Mouse (Mus musculus) liver, embryonic 14.5 days (tissue): ENCODE measurements at regions not wholly inside any gene's neighbourhood (a gene's known extent, or its start where the extent isn't known, plus 50 kb on each side); places are given as distances from the start of the nearest gene placed in this dataset.
"Not testable (repeated sequence)": the region's sequence is repeated elsewhere in the genome, so short reads cannot be mapped to it uniquely, and the experiment has no call there.

Experiments
- ATAC-seq: fragments of 200-750 bp; cut with Nextera tagmentation; 2 replicates; pipeline ENCODE4 v1.8.0; 2017; ENCODE audit warnings: moderate number of reproducible peaks, mild to moderate bottlenecking, moderate library complexity; ENCODE audit not compliant: insufficient read depth
- DNase-seq, 3 experiments: peaks; one replicate each; pipeline ENCODE4 v3.0.0-alpha.2; 2012 to 2013; ENCODE audit warnings: low read depth in 3 of 3, low spot score in 3 of 3
- H3K27ac ChIP-seq: fragments of 300-500 bp; sonication (generic); 2 replicates; pipeline ENCODE4 v1.5.1; 2014; ENCODE audit warnings: moderate library complexity, mild to moderate bottlenecking, control low read depth, inconsistent platforms
- H3K27me3 ChIP-seq: fragments of 300-500 bp; sonication (generic); 2 replicates; pipeline ENCODE4 v1.6.1; 2014; ENCODE audit warnings: mild to moderate bottlenecking, low read length, moderate library complexity; ENCODE audit not compliant: control insufficient read depth, insufficient read depth
- H3K36me3 ChIP-seq: fragments of 300-500 bp; sonication (generic); replicated peaks from 2 replicates; pipeline ENCODE4 v1.6.1; 2014; ENCODE audit warnings: low read depth; ENCODE audit not compliant: control insufficient read depth, insufficient read depth
- H3K4me1 ChIP-seq, 2 experiments: fragments of 200-500 bp in 1 of 2; fragments of 300-500 bp in 1 of 2; sonication (generic) in 1 of 2; replicated peaks; 2 replicates each; pipeline ENCODE4 v1.6.1; 2012 to 2014; ENCODE audit warnings: antibody characterized with exemption in 1 of 2, inconsistent platforms in 1 of 2, low read length in 1 of 2; ENCODE audit not compliant: control insufficient read depth in 2 of 2, insufficient read depth in 2 of 2
- H3K4me2 ChIP-seq: fragments of 300-500 bp; sonication (generic); 2 replicates; pipeline ENCODE4 v1.6.1; 2014; ENCODE audit warnings: low read depth, mild to moderate bottlenecking, control low read depth, moderate library complexity
- H3K4me3 ChIP-seq, 2 experiments: fragments of 200-500 bp in 1 of 2; fragments of 300-500 bp in 1 of 2; sonication (generic) in 1 of 2; 2 replicates each; pipeline ENCODE4 v1.5.1; 2012 to 2014; ENCODE audit warnings: low read depth in 2 of 2, low read length in 2 of 2, mild to moderate bottlenecking in 2 of 2, control low read depth in 1 of 2, inconsistent platforms in 1 of 2, moderate library complexity in 1 of 2; ENCODE audit not compliant: insufficient read depth in 1 of 2
- H3K9ac ChIP-seq: fragments of 300-500 bp; sonication (generic); replicated peaks from 2 replicates; pipeline ENCODE4 v1.6.1; 2014; ENCODE audit warnings: mild to moderate bottlenecking, control low read depth, moderate library complexity
- H3K9me3 ChIP-seq: fragments of 300-500 bp; sonication (generic); 2 replicates; pipeline ENCODE4 v1.6.1; 2016; ENCODE audit warnings: low read length, mixed read lengths; ENCODE audit not compliant: control insufficient read depth
- CTCF ChIP-seq: IDR thresholded peaks from 2 replicates; pipeline ENCODE4 v1.5.1; 2016; ENCODE audit warnings: antibody characterized with exemption, low read depth, control low read depth
- EP300 ChIP-seq: IDR thresholded peaks from 2 replicates; pipeline ENCODE4 v1.6.1; 2016; ENCODE audit warnings: antibody characterized with exemption, low read depth
- WGBS: fragments of 180-500 bp; shearing (Covaris S2); extraction: QIAGEN DNeasy Blood & Tissue Kit; methylation state at CpG from one replicate; pipeline ENCODE4 v1.1.7; 2014; ENCODE audit not compliant: insufficient replicate concordance; 5-methylcytosine and 5-hydroxymethylcytosine counted together

GRCm38 (mm10) chr13:115814211-115814610 is 495.3 kb downstream of the Isl1 start:
- H3K9ac ChIP-seq: no peak overlapping the region
- no peak overlapping the region for H3K4me3 ChIP-seq
- 53% methylated on average over 2 of the region's 2 CpGs for WGBS
- H3K36me3 ChIP-seq: no peaks in the 10 kb centered on the region
- ATAC-seq (no peak), DNase-seq (no peak)
- no peaks in the 10 kb centered on the region for H3K9me3 ChIP-seq
- no peak overlapping the region for H3K4me2 ChIP-seq
- no peak overlapping the region for H3K27ac ChIP-seq
- H3K4me1 ChIP-seq: no peaks in the 10 kb centered on the region
- no peaks in the 10 kb centered on the region for H3K27me3 ChIP-seq
- TF ChIP-seq EP300: no peak
- no peak for TF ChIP-seq CTCF

GRCm38 (mm10) chr13:115799294-115799693 is 510.2 kb downstream of the Isl1 start:
- Histone ChIP-seq H3K9ac (no peak overlapping the region), H3K27me3 (no peaks in the 10 kb centered on the region), H3K4me1 (no peaks in the 10 kb centered on the region), H3K36me3 (no peaks in the 10 kb centered on the region), H3K9me3 (no peaks in the 10 kb centered on the region), H3K4me2 (no peak overlapping the region), H3K4me3 (no peak overlapping the region), H3K27ac (no peak overlapping the region)
- no peak for TF ChIP-seq CTCF
- TF ChIP-seq EP300: no peak
- DNase-seq (no peak), ATAC-seq (no peak)
- 42% methylated on average over 2 of the region's 2 CpGs for WGBS

- Histone ChIP-seq H3K27me3 (no peaks in the 10 kb centered on the region), H3K4me2 (no peak overlapping the region), H3K27ac (no peak overlapping the region), H3K36me3 (no peaks in the 10 kb centered on the region), H3K4me3 (no peak overlapping the region), H3K9me3 (no peaks in the 10 kb centered on the region), H3K9ac (no peak overlapping the region), H3K4me1 (no peaks in the 10 kb centered on the region)
- TF ChIP-seq EP300 (no peak), CTCF (no peak)
- ATAC-seq: no peak
- no peak for DNase-seq
- WGBS: 63% methylated on average over 7 of the region's 7 CpGs
Measured at GRCm38 (mm10) chr13:115751271-115751670, 558.2 kb downstream of the Isl1 start.

GRCm38 (mm10) chr13:115742080-115742479 is 567.4 kb downstream of the Isl1 start:
- not testable (repeated sequence) for ATAC-seq, H3K9ac ChIP-seq, H3K4me2 ChIP-seq, H3K27ac ChIP-seq, H3K9me3 ChIP-seq, DNase-seq, H3K27me3 ChIP-seq, H3K36me3 ChIP-seq, H3K4me3 ChIP-seq, H3K4me1 ChIP-seq
- 38% methylated on average over 1 of the region's 1 CpGs for WGBS

- H3K4me2 ChIP-seq: no peak overlapping the region
- WGBS: 78% methylated on average over 5 of the region's 5 CpGs
- ATAC-seq (no peak), DNase-seq (no peak)
- no peak overlapping the region for H3K9ac ChIP-seq
- no peak overlapping the region for H3K27ac ChIP-seq
- H3K36me3 ChIP-seq: no peaks in the 10 kb centered on the region
- TF ChIP-seq EP300 (no peak), CTCF (no peak)
- no peaks in the 10 kb centered on the region for H3K4me1 ChIP-seq
- no peaks in the 10 kb centered on the region for H3K9me3 ChIP-seq
- no peaks in the 10 kb centered on the region for H3K27me3 ChIP-seq
- no peak overlapping the region for H3K4me3 ChIP-seq
Measured at GRCm38 (mm10) chr13:115727986-115728385, 581.5 kb downstream of the Isl1 start.
